Mouse (Mus musculus) fibroblast of lung, adult 2 months (primary cell): ENCODE results near the gene Evpl.
A peak's percentile ranks its signal among the peaks of the same experiment; 100 is the strongest.

Source experiments
- DNase-seq: peaks from one replicate; pipeline ENCODE4 v3.0.0-alpha.2; 2011; ENCODE audit warnings: low read depth

Evpl gene

GRCm38 (mm10) chr11:116255090-116255981 is 17.5 kb upstream of the Evpl start:
- no peak for DNase-seq

- peak; percentile 24 for DNase-seq
Observed at GRCm38 (mm10) chr11:116254627-116255026, 16.8 kb upstream of the Evpl start.

DNA sequence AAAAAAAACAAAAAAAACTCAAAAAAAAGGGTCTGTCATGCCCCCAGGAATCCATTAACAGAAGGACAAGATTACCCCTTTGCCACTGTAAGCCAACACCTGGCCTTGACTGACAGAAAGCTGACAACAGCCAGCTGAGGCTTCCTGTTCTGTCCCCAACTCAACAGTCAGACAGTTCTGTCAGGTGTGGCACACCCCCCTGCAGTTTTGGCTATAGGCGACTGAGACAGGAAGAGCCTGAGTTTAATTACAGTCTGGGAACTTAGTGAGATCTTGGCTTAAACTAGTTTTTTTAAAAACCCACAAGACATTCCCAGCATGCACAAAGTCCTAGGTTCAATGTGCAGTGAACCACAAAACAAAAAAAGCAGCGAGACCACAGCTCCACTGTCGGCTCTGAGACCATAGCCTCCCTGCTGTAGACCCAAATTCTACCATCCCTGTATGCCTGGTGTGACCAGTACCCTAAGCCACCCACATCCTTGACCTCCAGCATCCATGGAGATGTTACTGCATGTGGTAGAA is 15.3 kb upstream of the Evpl start:
- no peak for DNase-seq

GRCm38 (mm10) chr11:116250898-116251297 is 13.0 kb upstream of the Evpl start:
- no peak for DNase-seq

GRCm38 (mm10) chr11:116247502-116248222 is 9.8 kb upstream of the Evpl start:
- no peak for DNase-seq

- DNase-seq: no peak
Observed at GRCm38 (mm10) chr11:116245616-116246015, 7.7 kb upstream of the Evpl start.

- no peak for DNase-seq
Observed at GRCm38 (mm10) chr11:116244580-116244979, 6.7 kb upstream of the Evpl start.

GRCm38 (mm10) chr11:116241744-116242235 is 3.9 kb upstream of the Evpl start:
- no peak for DNase-seq

- no peak for DNase-seq
Observed at GRCm38 (mm10) chr11:116239797-116240196, 1.9 kb upstream of the Evpl start.

DNA sequence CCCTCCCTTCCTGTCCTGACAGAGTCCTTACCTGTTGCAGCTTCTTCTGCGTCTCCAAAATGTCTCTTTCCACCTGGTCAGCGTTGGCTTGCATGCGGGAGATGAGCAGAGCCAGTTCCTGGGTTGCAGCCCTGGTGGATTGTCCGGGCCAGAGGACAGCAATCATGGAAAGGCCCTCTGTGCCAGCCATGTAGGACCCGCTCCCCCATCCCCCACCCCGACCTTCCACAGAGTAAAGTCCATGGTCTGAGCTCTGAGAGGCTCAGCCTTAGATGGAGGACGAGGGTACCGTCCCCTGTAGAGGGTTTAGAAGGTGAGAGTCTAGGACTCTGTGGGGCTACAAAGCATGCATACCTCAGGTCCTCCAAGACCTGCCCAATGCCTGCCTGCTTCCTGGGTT is 3.0 kb downstream of the Evpl start:
- DNase-seq: no peak

DNA sequence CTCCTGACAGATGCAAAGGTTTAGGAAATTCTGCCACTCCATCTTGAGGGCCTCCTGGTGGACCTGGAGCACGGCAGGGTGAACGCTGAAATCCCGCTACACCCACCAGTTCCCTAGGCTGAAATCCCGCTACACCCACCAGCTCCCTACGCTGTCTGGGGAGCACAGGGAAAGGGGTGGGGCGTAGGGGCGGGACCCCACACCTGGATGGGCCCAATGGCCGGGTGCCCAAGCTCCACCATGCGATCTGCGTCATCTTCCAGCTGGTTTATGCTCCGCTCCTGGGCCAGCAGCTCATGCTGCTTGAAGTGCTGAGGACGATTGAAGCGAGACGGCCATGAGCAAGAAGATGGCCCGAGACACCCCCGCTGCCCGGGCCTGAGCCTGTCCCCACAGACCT is 5.5 kb downstream of the Evpl start:
- no peak for DNase-seq

GRCm38 (mm10) chr11:116228699-116229098 is 9.2 kb downstream of the Evpl start:
- no peak for DNase-seq

GRCm38 (mm10) chr11:116226414-116226813 is 11.5 kb downstream of the Evpl start:
- peak; percentile 22 for DNase-seq

GRCm38 (mm10) chr11:116222740-116223059 is 15.2 kb downstream of the Evpl start:
- no peak for DNase-seq

- DNase-seq: no peak
Observed at GRCm38 (mm10) chr11:116221931-116222739, 15.7 kb downstream of the Evpl start.

- peak; percentile 29 for DNase-seq
Observed at GRCm38 (mm10) chr11:116219885-116220284, 18.0 kb downstream of the Evpl start.

DNA sequence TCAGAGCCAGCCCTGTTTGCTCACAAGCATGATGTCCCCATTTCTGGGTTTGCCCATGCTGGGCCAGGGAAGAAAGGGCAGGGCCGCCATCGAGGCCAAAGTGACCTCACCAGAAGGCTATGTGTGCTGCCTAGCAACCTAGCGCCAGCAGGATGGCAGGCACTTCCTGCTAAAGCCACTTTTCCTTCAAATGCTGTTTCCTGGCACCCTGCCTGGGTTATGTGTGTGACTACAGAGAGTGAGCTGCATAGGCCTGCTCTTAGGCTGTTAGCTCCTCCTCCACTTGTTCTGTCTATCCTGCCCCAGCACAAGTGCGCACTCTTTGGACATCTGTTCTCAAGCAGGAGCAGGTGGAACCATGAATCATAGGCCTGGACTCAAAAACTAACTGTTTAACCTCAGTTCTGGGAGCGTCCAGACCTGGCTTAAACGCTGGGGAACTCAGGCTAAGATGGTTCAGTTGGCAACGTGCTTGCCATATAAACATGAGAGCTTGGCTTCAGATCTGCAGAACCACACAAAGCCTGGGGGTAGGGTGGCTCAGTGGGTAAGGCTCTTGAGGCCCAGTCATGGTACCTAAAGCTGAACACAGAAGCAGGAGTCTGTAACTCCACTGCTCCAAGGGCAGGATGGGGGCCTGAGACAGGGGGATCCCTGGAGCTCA is 19.0 kb downstream of the Evpl start:
- peak; percentile 97 for DNase-seq

DNA sequence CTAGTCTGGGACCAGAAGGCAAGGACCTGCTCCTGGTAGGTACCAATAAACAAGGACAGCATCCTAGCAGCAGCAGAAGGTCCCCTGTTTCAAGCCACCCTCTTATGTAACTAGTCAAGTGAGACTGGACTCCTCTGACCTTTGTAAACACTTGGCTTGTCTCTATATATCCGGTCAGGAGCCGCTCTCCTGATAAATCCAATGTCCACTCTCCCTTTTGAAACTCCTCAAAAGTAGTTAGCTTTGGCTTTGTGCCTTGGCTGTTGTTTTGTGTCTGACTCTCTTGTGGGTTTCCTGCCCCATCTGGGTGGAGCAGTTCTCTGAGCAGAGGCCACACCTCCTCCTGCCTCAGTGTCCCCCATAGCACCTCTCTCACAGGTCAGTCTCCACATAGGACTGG is 19.6 kb downstream of the Evpl start:
- no peak for DNase-seq

GRCm38 (mm10) chr11:116216549-116216948 is 21.3 kb downstream of the Evpl start:
- DNase-seq: no peak

DNA sequence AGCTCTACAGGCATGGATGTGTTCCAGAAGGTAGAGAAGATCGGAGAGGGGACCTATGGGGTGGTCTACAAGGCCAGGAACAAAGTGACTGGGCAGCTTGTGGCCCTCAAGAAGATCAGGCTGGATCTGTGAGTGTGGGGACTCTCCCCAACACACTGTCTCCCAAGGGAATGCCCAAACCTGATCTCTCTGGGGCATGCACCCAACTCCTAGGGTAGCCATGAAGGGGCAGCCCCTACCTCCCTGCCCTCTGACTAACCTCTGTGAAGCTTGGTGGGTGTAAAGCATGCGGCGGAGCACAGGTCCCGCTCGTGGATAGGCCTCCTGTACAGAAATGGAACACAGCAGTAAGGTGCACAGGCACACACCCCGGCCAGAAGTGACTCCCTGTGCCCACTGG is 21.9 kb downstream of the Evpl start:
- no peak for DNase-seq

GRCm38 (mm10) chr11:116215181-116215580 is 22.7 kb downstream of the Evpl start:
- DNase-seq: no peak
